Mouse (Mus musculus) G1E (cell line): ENCODE measurements around the gene Klhl9.

Experiments
- CTCF ChIP-seq: IDR thresholded peaks from 2 replicates; pipeline ENCODE4 v1.5.1; 2012; ENCODE audit warnings: low read depth, low read length, inconsistent platforms, mixed read lengths
- GATA1 ChIP-seq: IDR thresholded peaks from 2 replicates; pipeline ENCODE4 v1.6.1; 2012; ENCODE audit warnings: borderline replicate concordance, low read length, inconsistent platforms, mixed read lengths
- GATA2 ChIP-seq: IDR thresholded peaks from 2 replicates; pipeline ENCODE4 v1.6.1; 2012; ENCODE audit warnings: low read depth, low read length, inconsistent platforms, borderline replicate concordance
- POLR2AphosphoS5 ChIP-seq: IDR thresholded peaks from 2 replicates; pipeline ENCODE4 v1.6.1; 2012; ENCODE audit warnings: low read depth, low read length, inconsistent platforms; ENCODE audit not compliant: insufficient replicate concordance
- TAL1 ChIP-seq: conservative IDR thresholded peaks from 2 replicates; pipeline ENCODE4 v1.6.1; 2012; ENCODE audit warnings: low read depth, low read length, inconsistent platforms, mixed read lengths

DNA sequence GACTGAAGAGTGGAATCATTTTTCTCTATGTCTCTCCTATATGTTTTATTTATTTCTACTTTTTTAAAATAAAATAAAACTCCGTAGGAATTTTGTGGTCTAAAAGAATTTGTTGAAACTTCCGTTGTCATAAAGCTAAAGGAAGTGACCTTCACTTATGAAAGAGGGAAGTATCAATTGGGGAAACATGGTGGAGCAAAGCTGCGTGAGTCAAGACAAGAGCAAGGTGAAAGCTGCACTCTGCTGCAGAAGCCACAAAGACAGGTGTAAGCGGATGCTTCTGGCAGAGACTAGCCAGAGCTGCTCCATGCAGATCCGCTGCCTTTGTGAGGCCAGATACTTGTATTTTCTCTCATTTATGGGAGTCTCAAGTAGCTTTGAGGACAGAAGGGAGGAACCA, 23.5 kb downstream of the Klhl9 start:
- TF ChIP-seq CTCF (no peak), TAL1 (no peak), POLR2AphosphoS5 (no peak), GATA1 (no peak), GATA2 (no peak)
